Mouse (Mus musculus) T-cell, adult 66 days (primary cell): Measurements from ENCODE around the gene Arhgap29. TPM values are rescaled to one million over a fixed set of nuclear protein-coding genes. Genes with fewer than 3 reads are reported as not detected.

ENCODE experiments used
- total RNA-seq, 2 experiments: library from RNA; stranded (reverse); gene quantifications; 3 replicates in 1 of 2; 4 replicates in 1 of 2; pipeline ENCODE4 v1.2.4; 2023

The Arhgap29 gene
- 10 to 100 TPM in 1 of 2 experiments, 1 to 10 TPM in 1; 7.3 to 10.8 TPM for total RNA-seq

GRCm38 (mm10) chr3:121952041-121952591 lies at the start of gene Arhgap29:
TSS of gene Arhgap29 (plus strand) at chr3:121952541.

GRCm38 (mm10) chr3:122043799-122044547 lies 91.6 kb downstream of the Arhgap29 start, which contains the start of gene Abca4:
TSS of gene Abca4 (plus strand) at chr3:122044443.

Other genes starting within 250 kb of the Arhgap29 start
- not detected for gene F3, start 229.0 kb upstream of the Arhgap29 start, total RNA-seq
- gene Abcd3, start 137.2 kb upstream of the Arhgap29 start, total RNA-seq = 10 to 100 TPM; 15.1 to 15.4 TPM
- not detected for gene Abca4, start 91.9 kb downstream of the Arhgap29 start, total RNA-seq